Mouse (Mus musculus) stomach, postnatal 0 days (tissue): ENCODE measurements around the gene Chchd1. TPM values are rescaled to one million over a fixed set of nuclear protein-coding genes. Genes with fewer than 3 reads are reported as not detected.

Experiments used
- ATAC-seq: fragments of 200-750 bp; cut with Nextera tagmentation; 2 replicates; pipeline ENCODE4 v1.8.0; 2017; ENCODE audit not compliant: low FRiP score, low TSS enrichment
- DNase-seq: peaks from one replicate; pipeline ENCODE4 v3.0.0-alpha.2; 2016; ENCODE audit warnings: low spot score
- H3K27ac ChIP-seq: fragments of 300-500 bp; sonication (generic); replicated peaks from 2 replicates; pipeline ENCODE4 v1.5.1; 2014; ENCODE audit warnings: mild to moderate bottlenecking, control low read depth
- H3K27me3 ChIP-seq: fragments of 300-500 bp; sonication (generic); 2 replicates; pipeline ENCODE4 v1.6.1; 2014; ENCODE audit warnings: low read length; ENCODE audit not compliant: control insufficient read depth, insufficient read depth
- H3K36me3 ChIP-seq: fragments of 300-500 bp; sonication (generic); 2 replicates; pipeline ENCODE4 v1.6.1; 2014; ENCODE audit warnings: low read length, mixed read lengths; ENCODE audit not compliant: control insufficient read depth, insufficient read depth
- H3K4me1 ChIP-seq: fragments of 300-500 bp; sonication (generic); replicated peaks from 2 replicates; pipeline ENCODE4 v1.6.1; 2014; ENCODE audit warnings: antibody characterized with exemption; ENCODE audit not compliant: control insufficient read depth, insufficient read depth
- H3K4me2 ChIP-seq: fragments of 300-500 bp; sonication (generic); replicated peaks from 2 replicates; pipeline ENCODE4 v1.6.1; 2014; ENCODE audit warnings: low read depth, mild to moderate bottlenecking, control low read depth, moderate library complexity
- H3K4me3 ChIP-seq: fragments of 300-500 bp; sonication (generic); 2 replicates; pipeline ENCODE4 v1.5.1; 2014; ENCODE audit warnings: low read depth, low read length, control low read depth
- H3K9ac ChIP-seq: fragments of 300-500 bp; sonication (generic); 2 replicates; pipeline ENCODE4 v1.6.1; 2014; ENCODE audit warnings: mild to moderate bottlenecking, low read length, control low read depth, mixed read lengths
- H3K9me3 ChIP-seq: fragments of 300-500 bp; sonication (generic); 2 replicates; pipeline ENCODE4 v1.6.1; 2016; ENCODE audit warnings: low read length; ENCODE audit not compliant: control insufficient read depth
- CTCF ChIP-seq: IDR thresholded peaks from 2 replicates; pipeline ENCODE4 v1.5.1; 2016; ENCODE audit warnings: antibody characterized with exemption, low read depth, mild to moderate bottlenecking, moderate library complexity
- EP300 ChIP-seq: optimal IDR thresholded peaks from 2 replicates; pipeline ENCODE3; 2016; ENCODE audit warnings: antibody characterized with exemption
- WGBS: fragments of 180-500 bp; shearing (Covaris S2); extraction: QIAGEN DNeasy Blood & Tissue Kit; methylation state at CpG from one replicate; pipeline ENCODE4 v1.1.7; 2014; 5-methylcytosine and 5-hydroxymethylcytosine counted together
- polyA plus RNA-seq: library from polyadenylated mRNA; unstranded; fragments of >200 nt; fragmentation: Nextera tagmentation; extraction: Ambion mirVana; gene quantifications from 2 replicates; pipeline ENCODE4 v1.2.1, GENCODE M21; 2015

Chchd1 gene
- polyA plus RNA-seq, 1 experiment from 2014 or later = 159 TPM

DNA sequence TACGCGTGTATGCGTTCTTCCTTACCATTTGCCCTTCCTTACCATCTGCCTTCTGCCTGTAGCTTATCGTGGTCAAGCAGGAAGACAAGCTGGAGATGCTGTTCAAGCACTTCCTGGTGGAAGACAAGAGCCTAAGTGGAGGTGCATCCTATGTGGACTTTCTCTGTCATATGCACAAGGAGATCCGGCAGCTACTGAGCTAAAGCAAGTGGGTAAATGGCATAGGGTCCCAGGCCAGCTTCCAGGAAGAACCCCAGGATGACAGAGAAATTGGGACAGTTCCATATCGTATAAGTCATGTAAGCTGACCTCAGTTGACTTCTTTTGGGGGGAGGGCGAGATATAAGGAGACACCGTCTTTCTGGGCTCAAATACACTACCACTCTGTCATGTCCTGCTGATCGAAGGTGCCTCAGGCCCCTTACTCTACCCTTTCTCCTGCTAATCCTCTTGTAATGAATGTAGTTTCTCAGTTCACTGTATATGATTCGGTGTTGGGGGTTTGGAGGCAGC lies 9.2 kb upstream of the Chchd1 start:
- Histone ChIP-seq H3K9ac (no peak overlapping the region), H3K27me3 (no peaks in the 10 kb centered on the region), H3K27ac (no peak overlapping the region), H3K4me2 (no peak overlapping the region), H3K4me1 (peaks cover 6% of the 10 kb centered on the region), H3K4me3 (no peak overlapping the region), H3K9me3 (no peaks in the 10 kb centered on the region), H3K36me3 (peaks cover 37% of the 10 kb centered on the region)
- DNase-seq = no peak
- 89% methylated on average over 10 of the region's 10 CpGs for WGBS
- no peak for TF ChIP-seq EP300
- TF ChIP-seq CTCF = no peak
- ATAC-seq = no peak

DNA sequence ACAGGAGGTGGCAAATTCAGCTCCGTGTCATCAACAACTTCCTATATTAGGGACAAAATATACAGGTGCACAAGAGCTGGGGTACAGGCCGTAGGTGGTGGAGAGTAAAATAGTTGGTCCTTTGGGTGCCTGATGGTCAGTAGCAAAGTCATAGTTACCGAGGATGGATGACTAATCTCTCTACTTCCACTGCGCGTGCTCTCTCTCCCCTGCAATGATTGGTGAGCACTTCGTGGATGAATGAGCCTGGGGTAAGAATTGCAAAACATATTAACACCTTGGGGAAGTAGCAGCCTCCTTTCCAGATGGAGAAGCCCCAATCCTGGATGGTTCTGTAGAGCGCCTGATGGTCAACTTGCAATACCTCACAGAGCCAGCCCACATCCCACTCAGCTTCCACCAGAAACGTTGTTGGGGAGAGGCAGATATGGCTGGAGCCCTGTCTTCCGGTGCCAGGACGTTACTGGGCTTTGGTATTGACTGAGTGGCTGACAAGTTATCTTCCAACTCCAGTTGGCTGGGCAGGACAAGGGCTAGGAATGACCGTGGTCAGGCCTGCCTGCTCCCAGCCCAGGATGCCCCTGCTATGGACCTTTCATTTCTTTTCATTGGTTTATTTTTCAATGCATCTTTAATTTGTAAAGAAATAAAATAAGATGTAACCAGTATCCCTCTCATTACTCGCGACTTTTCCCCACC lies 8.5 kb upstream of the Chchd1 start:
- Histone ChIP-seq H3K27ac (peak overlapping the region; percentile 98), H3K4me1 (peaks cover 6% of the 10 kb centered on the region), H3K4me3 (peak overlapping the region; percentile 94), H3K9ac (peak overlapping the region; percentile 90), H3K36me3 (peaks cover 31% of the 10 kb centered on the region), H3K9me3 (no peaks in the 10 kb centered on the region), H3K4me2 (peak overlapping the region; percentile 74), H3K27me3 (no peaks in the 10 kb centered on the region)
- ATAC-seq (peak; percentile 10; the same call in 1 of the 2 replicates), DNase-seq (no peak)
- 44% methylated on average over 13 of the region's 13 CpGs for WGBS
- TF ChIP-seq CTCF (no peak), EP300 (no peak)

DNA sequence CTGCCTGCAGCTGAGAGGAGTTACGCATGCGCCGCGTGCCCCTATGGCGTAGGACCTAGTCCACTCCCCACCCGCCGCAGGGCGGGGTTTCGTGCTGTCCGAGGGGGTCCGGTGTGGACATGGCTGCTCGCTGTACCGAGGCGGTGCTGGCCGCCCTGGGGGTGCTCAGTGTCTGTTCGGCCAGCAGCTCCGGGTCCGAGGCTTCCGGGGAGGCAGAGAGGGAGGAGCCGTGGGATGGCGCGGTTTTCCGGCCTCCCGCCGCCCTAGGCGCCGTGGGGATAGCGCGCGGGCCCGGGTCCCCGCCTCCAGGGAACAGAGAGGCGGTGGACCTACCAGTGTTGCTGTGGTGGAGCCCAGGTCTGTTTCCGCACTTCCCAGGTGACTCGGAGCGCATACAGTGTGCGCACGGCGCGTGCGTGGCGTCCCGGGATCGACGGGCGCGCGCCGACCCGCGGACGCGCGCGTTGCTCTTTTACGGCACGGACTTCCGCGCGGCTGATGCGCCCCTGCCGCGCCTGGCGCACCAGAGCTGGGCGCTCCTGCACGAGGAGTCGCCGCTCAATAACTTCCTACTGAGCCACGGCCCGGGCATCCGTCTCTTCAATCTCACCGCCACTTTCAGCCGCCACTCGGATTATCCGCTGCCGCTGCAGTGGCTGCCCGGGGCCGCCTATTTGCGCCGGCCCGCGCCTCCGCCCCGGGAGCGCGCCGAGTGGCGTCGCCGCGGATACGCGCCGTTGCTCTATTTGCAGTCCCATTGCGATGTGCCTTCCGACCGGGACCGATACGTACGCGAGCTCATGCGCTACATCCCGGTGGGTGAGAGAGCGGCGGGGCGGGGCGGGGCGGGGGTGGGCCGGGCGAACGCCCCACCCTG lies 7.7 kb upstream of the Chchd1 start, which contains the start of gene Fut11:
TSS of gene Fut11 (plus strand) at position 85 of the 877 bp plus-strand sequence.
- Histone ChIP-seq H3K27ac (peak within 1 kb of the TSS; percentile 98), H3K9ac (peak within 1 kb of the TSS; percentile 90), H3K9me3 (no peaks in the 10 kb centered on the region), H3K4me3 (peak within 1 kb of the TSS; percentile 94), H3K4me2 (peak within 1 kb of the TSS; percentile 74), H3K4me1 (peaks cover 6% of the 10 kb centered on the region), H3K36me3 (peaks cover 29% of the 10 kb centered on the region), H3K27me3 (no peaks in the 10 kb centered on the region)
- TF ChIP-seq EP300 (no peak), CTCF (no peak)
- WGBS = under 1% methylated on average over 83 of the region's 111 CpGs
- peak; percentile 91 for ATAC-seq
- DNase-seq = peak; percentile 88

DNA sequence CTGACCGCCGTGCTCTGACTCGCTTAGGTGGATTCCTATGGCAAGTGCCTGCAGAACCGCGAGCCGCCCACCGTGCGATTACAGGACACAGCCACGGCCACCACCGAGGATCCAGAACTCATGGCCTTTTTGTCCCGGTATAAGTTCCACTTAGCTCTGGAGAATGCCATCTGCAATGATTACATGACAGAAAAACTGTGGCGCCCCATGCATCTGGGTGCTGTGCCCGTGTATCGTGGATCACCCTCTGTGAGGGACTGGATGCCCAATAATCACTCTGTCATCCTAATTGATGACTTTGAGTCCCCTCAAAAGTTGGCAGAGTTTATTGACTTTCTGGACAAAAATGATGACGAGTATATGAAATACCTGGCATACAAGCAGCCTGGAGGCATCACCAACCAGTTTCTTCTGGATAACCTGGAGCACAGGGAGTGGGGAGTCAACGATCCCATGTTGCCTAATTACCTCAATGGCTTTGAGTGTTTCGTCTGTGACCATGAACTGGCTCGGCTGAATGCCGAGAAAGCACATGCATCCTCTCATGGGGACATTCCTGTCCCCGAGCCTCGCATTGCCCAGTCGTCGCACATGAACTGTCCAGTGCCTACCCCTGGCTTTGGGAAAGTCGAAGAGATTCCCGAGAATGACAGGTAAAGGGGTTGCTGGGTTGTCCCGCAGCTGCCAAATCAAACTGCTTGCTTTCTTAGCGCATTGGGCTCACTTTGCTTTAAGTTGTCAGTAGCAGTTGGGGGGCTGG lies 6.9 kb upstream of the Chchd1 start:
- H3K9ac ChIP-seq = peak overlapping the region; percentile 90
- peaks cover 25% of the 10 kb centered on the region for H3K36me3 ChIP-seq
- peak overlapping the region; percentile 94 for H3K4me3 ChIP-seq
- peak overlapping the region; percentile 74 for H3K4me2 ChIP-seq
- H3K9me3 ChIP-seq = no peaks in the 10 kb centered on the region
- peaks cover 6% of the 10 kb centered on the region for H3K4me1 ChIP-seq
- DNase-seq = no peak
- H3K27me3 ChIP-seq = no peaks in the 10 kb centered on the region
- H3K27ac ChIP-seq = peak overlapping the region; percentile 98
- 8% methylated on average over 27 of the region's 27 CpGs for WGBS
- 0 out of 2 replicates have a peak, but pooled peaks have one; percentile 5 for ATAC-seq
- TF ChIP-seq EP300 (no peak), CTCF (no peak)

DNA sequence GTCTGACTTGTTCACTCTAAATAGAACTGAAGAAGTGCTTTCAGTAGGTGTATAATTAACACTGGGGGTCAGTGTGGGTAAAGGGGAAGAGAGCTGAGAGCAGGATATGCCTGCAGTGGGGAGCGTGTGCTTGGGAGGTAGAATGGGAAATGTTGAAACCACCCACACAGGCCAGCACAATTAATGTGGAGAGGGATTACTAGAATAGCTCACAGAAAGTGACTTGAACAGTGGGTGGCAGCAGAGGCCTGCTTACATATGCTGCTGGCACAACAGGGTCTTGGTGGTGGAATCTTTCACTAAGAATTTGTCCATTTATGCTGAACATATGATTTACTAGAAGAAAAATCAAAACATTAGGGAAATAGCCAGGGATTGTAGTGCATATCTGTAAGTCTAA lies 5.8 kb upstream of the Chchd1 start:
- DNase-seq (peak; percentile 61), ATAC-seq (no peak)
- no peaks in the 10 kb centered on the region for H3K9me3 ChIP-seq
- H3K9ac ChIP-seq = peak overlapping the region; percentile 90; the same call in 1 of the 2 replicates
- H3K27me3 ChIP-seq = no peaks in the 10 kb centered on the region
- H3K4me1 ChIP-seq = peaks cover 6% of the 10 kb centered on the region
- peak overlapping the region; percentile 94 for H3K4me3 ChIP-seq
- no peak overlapping the region for H3K27ac ChIP-seq
- H3K4me2 ChIP-seq = peak overlapping the region; percentile 74
- WGBS = 9% methylated on average over 1 of the region's 1 CpGs
- no peak for TF ChIP-seq EP300
- peak; percentile 78 for TF ChIP-seq CTCF
- H3K36me3 ChIP-seq = peaks cover 18% of the 10 kb centered on the region
